Mouse (Mus musculus) layer of hippocampus, adult 11-12 months (tissue): Measurements from ENCODE around the gene Ccdc137.
A peak's percentile ranks its signal among the peaks of the same experiment; 100 is the strongest.
"Not testable (repeated sequence)": the region's sequence is repeated elsewhere in the genome, so short reads cannot be mapped to it uniquely, and the experiment has no call there.

Experiments
- DNase-seq: peaks from one replicate; pipeline ENCODE4 v3.0.0; 2022; ENCODE audit warnings: low spot score

The Ccdc137 gene

DNA sequence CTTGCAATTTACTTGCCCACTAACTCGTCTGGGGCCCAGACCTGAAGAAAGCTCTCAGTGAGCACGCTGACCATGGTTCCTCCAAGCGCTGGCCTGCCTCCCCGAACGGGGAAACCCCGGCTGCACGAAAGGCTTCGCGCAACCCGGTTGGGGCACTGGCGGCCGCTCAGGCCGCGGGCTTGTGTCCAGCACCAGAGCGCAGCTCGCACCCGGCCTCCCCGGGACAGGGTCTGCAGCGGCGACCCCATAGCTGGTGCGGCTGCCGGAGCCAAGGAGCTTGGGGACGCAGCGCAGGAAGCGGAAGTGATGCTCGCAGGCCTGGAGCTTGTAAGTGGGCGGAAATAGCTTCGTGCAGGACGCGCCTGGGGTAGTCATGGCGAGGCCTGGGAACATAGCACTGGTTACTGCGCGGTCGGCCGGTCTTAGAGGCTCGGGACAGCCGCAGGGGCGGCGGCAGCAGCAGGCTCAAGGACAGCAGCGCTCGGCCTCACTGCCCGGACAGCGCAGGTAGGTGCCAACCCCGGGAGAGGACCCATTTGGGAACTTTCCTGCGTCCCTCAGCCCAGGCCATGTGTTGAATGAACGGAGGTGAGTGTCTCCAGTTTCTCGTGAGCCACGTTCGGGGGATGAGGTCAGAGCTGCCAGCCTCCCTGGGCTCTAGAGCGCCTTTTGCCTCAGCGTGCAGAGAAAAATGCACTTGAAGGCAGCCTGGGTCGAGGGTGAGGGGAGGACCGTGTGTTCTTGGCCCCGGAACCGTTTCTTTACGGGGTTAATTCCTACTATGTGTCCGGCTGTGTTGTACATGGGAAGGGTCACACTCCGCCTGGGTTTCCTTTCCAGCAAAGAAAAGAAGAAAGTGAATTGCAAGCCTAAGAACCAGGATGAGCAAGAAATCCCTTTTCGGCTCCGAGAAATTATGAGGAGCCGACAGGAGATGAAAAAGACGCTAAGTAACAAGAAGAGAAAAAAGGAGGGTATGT, at the start of gene Ccdc137, which contains the start of gene Oxld1:
Gene Ccdc137, plus strand, starts transcription at position 344 of the 980 bp plus-strand sequence.
Gene Oxld1, minus strand, starts transcription at position 297 of the 980 bp plus-strand sequence.
- peak; percentile 75 for DNase-seq

DNA sequence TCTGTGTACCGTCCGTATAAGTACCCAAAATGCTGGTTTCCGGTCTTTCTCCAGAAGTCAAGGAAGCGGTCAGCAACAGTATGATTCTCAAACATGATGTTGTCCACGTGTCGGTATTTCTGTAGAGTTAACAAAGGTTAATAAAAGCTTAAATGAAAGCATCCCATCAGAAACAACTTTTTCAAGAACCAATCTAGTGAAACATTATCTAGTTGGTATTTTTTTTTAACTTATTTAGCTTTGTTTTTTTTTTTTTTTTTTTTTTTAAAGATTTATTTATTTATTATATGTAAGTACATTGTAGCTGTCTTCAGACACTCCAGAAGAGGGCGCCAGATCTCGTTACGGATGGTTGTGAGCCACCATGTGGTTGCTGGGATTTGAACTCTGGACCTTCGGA, 44.3 kb upstream of the Ccdc137 start:
- DNase-seq, result not testable (repeated sequence)

DNA sequence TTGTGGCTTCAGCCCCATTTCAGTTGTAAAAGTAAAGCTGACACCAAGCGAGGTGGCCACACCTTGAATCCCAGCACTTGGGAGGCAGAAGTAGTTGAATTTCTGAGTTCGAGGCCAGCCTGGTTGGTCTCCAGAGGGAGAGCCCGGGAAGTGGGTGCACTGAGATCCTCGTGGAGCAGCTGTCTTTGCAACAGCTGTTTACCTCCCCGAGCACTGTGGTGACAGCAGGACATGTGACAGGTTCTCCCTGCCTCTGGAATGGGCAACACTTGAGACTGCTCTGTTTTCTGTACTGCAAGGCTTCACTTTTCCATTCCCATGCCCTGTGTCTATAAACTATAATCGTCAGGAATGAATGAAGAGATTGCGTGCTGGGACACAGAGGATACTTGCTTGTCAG, 40.1 kb upstream of the Ccdc137 start:
- DNase-seq, result no peak

DNA sequence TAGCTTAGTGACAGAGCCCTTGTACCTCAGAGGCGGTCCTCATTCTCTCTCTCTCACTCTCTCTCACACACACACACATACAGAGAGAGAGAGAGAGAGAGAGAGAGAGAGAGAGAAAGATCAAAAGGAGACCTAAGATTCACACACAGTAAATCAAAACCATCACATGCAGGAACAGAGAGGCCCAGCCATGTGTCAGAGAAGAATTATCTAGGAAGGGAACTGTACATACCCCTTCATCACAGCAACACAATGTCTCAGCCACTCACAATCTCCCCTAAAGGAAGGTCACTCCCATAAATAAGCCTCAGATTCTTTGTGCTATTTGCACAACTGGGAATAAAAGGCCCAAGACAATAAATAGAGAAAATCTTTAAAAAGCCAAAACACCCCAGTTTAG, 39.3 kb upstream of the Ccdc137 start:
- DNase-seq, result no peak

DNA sequence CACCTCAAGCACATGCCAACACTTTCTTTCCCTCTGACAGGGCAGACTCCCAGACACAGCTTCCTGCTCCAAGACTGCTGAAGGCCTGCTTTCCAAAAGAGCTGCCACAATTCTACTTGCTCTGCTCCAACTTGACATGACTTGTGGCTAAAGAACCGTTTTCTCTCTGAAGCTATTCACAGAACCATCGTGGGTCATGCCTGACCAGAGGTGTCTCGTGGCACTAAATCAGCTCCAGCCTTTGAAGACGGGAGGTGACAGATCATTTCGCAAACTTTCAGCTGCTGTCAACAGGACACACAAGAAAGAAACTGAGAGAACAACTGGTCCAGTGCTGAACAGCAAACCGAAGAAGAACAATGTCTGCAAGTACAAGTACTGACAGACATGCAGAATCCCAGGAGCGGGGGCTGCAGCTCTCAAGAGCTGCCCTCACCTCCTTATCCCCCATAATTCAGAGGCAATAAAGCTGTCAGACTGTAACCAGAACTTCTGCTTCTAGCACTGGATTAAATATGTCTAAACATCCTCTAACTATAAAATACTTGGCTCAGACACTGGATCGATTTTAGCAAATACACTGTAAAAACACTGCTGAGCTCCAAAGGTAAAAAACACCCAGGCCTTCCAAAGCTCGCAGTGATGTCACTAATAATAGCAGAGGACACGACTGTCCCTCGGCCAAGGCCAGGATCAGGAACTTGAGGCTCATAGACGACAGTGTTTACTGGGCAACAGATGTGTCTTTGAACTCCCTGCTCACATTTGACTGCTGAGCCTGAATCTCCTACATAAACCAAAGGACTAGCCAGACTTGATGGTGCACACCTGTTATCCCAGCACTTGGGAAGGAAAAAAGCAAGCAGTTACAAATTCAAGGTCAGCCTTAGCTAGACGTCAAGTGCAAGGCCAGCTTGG, 35.0 kb upstream of the Ccdc137 start:
- DNase-seq, result no peak

DNA sequence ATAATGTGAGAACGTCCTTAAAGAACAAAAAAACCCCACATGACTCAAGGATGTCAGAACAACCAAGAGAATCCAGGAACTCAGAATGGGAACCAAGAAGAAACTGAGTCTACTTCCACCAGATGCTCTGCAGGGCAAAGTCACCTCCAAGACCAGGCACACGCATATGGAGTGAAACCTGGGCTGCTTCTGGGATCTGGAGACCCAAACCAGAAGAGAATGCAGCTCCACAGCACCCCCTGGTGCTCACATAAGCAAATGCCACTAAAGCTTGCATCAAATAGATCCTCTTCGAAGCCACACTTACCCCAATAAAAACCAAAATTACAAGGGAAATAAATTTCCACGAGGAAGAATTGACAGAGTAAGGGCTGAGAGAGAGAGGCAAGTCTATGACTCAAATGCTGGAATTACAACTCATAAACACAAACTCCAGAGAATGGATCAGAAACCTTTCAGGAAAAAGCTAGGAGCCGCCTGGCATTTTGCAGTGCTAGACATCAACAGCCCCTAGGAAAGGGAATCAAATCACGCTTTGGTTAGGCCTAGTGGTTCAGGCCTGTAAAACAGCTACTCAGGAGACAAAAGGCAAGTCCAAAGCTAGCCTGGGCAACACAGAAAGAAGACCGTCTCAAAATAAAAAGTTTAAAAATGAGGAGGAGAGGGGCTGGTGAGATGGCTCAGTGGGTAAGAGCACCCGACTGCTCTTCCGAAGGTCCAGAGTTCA, 34.2 kb upstream of the Ccdc137 start:
- peak; percentile 66 for DNase-seq

DNA sequence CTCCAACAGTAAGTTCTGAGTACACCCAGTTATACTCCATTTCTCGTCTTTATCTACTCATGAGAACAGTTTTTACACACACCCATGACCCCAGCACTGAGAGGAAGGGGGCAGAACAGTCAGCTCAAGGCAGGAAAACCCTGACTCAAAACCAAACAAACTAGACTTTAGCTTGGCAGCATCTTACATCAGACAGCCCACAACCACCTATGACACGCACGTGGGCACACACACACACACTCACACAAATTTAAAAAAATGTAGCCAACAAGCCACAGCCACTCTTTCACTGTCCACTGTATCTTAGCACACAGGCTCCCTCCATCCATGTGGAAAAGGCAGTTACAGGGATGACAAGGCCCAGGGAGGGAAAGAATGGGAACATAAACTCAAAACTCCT, 31.2 kb upstream of the Ccdc137 start:
- no peak for DNase-seq

DNA sequence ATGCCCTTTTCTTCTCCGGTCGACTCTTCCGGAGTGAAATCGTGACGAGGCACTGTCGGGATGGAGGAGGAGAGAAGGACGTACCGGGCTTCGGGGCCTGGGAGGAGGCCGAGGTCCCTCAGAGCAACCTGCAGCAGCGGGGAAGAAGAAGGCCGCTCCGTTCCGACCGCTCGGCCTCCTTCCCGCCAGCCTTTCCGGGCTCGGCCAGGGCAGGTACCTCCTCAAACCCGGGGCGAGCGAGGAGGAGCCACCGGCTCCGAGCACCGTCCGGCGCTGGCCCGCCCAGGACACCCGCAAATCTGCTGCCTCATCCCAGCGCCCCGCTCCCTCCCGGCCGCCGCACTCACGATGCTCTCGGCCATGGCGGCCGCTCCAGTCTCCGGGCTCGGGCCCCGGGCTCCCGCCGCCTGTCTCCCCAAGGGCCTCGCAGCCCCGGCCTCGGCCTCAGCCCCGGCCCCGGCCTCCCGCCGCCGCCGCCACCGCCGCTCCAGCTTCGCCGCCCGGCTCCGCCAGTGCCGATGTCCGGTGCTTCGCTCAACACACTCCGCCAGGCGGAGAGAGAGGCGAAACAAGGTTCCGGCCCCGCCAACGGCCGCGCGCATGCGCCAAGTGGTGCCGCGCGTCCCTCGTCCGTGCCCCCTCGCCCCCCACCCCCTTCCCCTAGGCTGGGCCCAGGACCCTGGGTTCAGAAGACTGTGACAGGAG, 20.6 kb upstream of the Ccdc137 start, which contains the start of gene Nploc4:
Gene Nploc4, minus strand, starts transcription at position 557 of the 705 bp plus-strand sequence.
- DNase-seq, result peak; percentile 80

DNA sequence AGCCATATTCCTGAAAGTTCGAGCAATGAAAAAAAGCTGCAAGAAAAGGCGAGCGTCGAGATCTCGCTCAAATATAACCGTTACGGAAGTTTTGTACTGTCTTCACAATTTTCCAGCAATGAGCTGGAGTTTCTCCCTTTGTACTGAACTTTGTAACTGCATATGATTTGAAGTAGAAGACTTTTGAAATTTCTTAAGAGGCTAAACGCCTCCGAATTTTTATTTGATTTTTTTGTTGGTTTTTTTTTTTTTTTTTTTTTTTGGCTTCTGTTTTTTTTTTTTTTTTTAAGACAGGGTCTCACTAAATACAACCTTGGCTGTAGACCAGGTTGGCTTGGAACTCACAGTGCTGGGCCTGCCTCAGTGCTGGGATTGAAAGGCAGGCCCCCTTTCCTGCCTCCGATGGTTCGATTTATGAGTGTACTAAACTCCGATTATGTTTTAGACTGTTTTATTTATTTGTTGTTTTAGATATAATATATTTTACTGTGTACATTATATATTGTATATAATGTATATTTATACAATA, 20.0 kb upstream of the Ccdc137 start:
- DNase-seq, result no peak

DNA sequence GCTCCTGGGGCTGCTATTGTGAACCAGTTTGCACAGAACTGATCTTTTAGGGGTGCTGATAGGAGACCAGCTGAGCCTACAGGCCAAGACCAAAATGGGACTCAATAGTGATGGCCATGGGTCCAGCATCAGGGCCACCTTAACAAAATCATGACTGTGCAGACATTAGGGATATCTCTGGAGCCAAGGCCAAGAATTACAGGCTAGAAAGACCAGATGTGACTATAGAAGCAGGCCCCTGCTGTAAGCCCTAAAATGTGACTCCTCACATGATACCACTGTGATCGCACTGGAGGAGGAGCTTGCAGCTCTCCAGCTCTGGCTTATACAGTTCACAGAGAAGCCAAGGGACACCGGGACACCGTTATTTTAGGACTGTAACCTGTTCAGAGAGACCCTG, 15.6 kb upstream of the Ccdc137 start, which contains the start of gene Tspan10:
Gene Tspan10, plus strand, starts transcription at position 301 of the 400 bp plus-strand sequence.
- no peak for DNase-seq

DNA sequence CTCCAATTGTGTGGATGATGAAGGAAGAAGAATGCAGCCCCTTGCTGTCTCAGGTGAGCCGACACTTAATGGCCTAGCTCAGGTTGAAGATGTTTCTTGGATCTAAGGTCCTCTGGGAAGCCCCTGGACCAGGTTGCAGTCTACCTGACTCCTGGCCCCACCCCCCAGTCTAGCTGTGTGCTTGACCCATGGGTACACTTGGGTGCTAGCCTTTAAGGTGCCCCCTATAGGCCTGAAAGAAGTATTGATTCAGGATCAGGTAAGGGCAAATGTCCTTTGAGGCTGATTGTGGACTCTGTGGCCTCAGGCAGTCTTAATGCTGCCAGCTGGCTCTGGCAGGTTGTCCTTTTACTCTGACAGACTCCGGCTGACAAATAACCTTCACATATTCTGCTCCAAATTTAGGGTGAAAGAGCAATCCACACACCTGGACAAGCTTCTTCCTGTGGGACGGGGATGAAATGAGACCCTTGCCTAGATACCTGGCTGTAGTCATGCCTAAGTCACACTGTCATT, 15.1 kb upstream of the Ccdc137 start:
- no peak for DNase-seq

DNA sequence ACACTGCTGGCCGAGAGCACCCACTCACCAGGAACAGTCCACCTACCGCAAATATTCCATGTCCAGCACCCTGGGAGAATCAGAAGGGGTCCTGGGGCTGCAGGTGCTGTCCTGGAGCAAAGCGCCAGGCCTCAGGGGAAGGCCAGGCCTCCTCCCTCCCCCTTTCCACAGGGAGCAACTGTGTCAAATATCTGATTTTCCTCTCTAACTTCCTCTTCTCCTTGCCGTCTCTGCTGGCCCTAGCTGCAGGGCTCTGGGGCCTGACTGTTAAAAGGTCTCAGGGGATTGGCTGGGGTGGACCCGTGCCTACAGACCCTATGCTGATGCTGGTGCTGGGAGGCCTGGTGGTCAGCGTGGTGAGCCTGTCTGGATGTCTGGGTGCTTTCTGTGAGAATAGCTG, 13.8 kb upstream of the Ccdc137 start:
- DNase-seq, result no peak

DNA sequence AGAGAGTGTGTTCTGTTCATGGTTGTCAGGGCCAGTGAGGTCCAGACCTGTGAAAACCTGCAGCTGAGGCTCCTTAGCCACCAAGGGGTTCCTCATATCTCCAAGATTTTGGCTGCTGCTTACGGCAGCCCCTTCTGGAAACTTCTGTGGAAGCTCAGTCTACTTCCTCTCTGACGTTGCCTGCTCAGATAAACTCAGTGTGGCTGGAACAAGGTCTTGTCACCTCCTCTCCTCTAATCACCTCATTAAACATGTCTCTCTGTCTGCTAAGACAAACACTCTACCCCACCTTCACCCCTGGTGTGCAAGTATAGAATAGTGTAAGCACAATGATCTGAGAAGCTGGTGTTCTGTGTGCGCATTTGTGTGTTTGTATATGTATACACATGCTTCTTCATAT, 12.4 kb upstream of the Ccdc137 start:
- DNase-seq, result no peak

DNA sequence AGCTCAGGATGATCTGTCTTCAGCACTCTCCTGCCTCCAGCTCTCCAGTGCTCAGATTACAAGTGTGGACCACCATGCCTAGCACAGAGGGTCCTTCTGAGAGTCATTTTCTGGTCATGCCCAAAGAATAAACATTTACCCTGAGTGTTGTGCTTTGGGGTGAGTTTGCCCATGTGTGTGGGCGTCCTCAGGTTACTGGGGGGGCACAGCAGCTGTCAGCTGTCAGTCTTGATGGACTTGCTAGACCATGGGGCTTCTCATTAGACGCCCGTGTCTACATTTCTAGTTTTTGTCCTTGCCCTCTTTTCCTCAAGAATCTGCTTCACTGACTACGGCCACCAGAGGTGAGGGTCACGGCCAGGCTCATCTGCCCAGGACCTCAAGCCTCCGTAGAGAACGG, 10.7 kb upstream of the Ccdc137 start:
- DNase-seq, result no peak

DNA sequence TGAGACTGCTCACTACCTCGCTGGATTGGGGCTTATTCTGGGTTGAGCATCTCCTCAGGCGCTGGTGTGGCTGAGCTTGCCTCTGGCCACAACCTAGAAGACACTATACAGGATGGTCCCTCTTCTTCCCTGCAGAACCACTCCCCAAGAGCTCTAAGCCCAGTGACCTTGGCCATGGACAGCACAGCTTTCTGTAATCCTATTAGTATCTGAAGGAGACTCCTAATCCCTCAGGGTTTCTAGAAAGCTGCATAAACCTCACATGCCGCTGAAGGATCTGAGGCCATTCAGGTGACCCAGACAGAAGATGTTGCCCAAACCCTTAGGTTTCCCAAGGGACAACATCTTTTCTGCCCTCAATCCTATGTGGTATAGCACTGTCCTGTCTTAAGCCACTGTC, 5.7 kb upstream of the Ccdc137 start:
- no peak for DNase-seq

DNA sequence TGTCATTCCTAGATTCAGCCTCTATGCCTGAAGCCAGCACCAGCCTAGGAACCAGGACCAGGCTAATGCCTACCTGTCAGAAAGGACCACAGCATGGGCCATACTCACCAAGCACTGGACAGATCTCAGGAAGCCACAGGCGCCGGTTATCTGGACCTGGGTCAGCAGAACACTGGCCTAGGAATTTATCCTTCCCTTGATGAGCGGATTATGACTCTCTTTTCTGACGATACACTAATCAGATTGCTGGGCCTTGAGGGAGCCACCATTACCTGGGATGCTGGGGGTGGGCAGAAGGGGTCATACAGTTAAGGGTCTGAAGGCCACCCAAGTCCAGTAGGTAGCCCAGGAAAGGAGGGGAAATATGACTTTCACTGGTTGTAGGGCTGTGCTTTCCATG, 4.6 kb upstream of the Ccdc137 start, which contains the start of gene Pde6g:
Gene Pde6g, minus strand, starts transcription at position 195 of the 400 bp plus-strand sequence.
- no peak for DNase-seq

DNA sequence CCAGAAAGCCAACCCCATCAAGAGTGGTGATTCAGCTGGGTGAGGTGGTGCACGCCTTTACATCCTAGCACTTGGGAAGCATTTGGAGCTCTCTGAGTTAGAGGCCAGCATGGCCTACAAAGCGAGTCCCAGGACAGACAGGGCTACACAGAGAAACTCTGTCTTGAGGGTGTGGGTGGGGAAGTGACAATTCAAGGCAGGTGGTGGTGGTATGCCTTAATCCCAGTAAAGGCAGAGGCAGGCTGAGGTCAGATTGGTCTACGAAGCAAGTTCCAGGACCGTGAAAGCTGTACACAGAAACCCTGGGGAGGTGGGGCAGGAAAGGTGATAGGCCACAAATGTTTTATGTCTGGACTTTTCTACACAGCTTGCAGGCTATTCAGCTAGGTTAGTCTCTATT, 3.0 kb upstream of the Ccdc137 start:
- no peak for DNase-seq

DNA sequence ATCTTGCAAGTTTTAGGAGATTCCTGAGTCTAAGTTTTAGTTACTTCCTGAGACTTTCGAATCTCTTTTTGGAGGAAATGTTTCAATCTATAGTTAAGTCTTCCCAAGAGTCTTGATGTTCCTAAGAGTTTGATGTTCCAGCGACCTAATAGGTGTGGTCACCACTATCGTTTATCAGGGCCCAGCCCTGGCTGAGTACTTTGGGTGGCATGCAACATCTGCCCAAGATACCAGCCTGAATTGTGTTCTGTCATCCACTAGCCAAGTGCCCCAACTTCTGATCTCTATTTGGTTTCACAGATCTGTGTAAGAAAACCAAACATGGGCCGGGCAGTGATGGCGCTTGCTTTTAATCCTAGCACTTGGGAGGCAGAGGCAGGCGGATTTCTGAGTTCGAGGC, 2.5 kb upstream of the Ccdc137 start:
- no peak for DNase-seq

DNA sequence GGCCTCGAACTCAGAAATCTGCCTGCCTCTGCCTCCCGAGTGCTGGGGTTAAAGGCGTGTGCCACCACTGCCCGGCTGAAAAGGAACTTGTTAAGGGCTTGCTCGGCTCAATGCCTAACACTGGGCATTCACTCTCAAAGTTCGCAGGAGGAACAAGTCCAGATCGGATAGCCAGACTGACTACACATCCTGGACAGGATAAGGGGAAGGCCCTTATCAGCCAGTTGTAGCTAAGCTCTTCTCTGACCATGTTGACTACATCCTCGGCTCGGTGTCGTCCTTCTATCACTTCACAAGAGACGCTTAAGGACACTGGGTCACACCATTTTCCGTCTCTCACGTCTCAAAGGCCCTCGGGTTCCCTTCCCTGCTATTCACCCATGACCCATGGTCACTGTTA, 545 bp upstream of the Ccdc137 start:
- DNase-seq, result no peak

DNA sequence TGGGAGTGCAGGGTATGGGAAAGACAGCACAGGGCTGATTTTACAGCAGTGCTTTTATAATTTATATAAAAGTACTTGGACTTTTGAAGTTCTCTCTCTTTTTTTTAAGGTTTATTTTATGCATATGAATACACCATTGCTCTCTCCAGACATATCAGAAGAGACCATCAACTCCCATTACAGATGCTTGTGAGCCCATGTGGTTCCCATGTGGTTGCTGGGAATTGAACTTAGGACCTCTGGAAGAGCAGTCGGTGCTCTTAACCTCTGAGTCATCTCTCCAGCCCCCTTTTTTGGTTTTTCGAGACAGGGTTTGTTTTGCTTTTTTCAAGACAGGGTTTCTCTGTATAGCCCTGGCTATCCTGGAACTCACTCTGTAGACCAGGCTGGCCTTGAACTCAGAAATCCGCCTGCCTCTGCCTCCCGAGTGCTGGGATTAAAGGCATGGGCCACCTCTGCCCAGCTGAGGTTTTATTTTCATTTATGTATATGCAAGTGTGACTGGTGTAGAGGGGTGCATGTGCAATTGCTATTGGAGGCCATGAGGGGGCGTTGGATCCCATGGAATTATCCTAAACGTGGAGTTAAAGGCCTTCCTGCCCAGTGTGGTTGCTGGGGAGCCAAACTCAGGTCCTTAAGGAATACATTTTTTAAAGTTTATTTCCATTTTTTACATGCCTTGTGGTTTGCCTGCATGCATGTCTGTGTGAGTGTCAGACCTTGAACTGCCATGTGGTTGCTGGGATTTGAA, 1.1 kb downstream of the Ccdc137 start:
- no peak for DNase-seq
